Mouse (Mus musculus): ENCODE data around the gene Gzma.

GRCm38 (mm10) chr13:113061746-113062145 is 39.0 kb downstream of the Gzma start:
- no peak for TF ChIP-seq POLR2A (IDR thresholded peaks at IDR 0.05; ENCODE audit: insufficient read length, low read depth)
- no peak for TF ChIP-seq SRF (IDR thresholded peaks at IDR 0.05; ENCODE audit: control insufficient read depth, insufficient read length, low read depth)
- TF ChIP-seq MYOG (IDR thresholded peaks at IDR 0.05; ENCODE audit: control insufficient read depth in 1 of 3, insufficient read depth in 1 of 3, insufficient read length in 2 of 3, low read depth in 2 of 3) = no peak
- no peak for TF ChIP-seq POLR2AphosphoS2 (IDR thresholded peaks at IDR 0.05; ENCODE audit: insufficient read length, low read depth)
- no peak for TF ChIP-seq MYOD1 (IDR thresholded peaks at IDR 0.05; ENCODE audit: control insufficient read depth in 1 of 3, insufficient read length in 2 of 3, low read depth in 2 of 3)
- TF ChIP-seq MAX (IDR thresholded peaks at IDR 0.05; ENCODE audit: low read depth) = no peak
- no peak for TF ChIP-seq E2F4 (IDR thresholded peaks at IDR 0.05; ENCODE audit: insufficient read depth)
- no peak for TF ChIP-seq TCF12 (IDR thresholded peaks at IDR 0.05; ENCODE audit: insufficient read depth, poor library complexity, severe bottlenecking)
- no peak for TF ChIP-seq REST (IDR thresholded peaks at IDR 0.05; ENCODE audit: insufficient read depth, insufficient read length)
- no peak for TF ChIP-seq CEBPB (IDR thresholded peaks at IDR 0.05; ENCODE audit: insufficient read depth, poor library complexity, severe bottlenecking)
- TF ChIP-seq TCF3 (IDR thresholded peaks at IDR 0.05; ENCODE audit: insufficient read length, low read depth) = no peak
- TF ChIP-seq USF1 (IDR thresholded peaks at IDR 0.05; ENCODE audit: low read depth) = no peak
